Mouse (Mus musculus) limb, embryonic 12.5 days (tissue): Measurements from ENCODE around the gene Gpx4. TPM values are rescaled to one million over a fixed set of nuclear protein-coding genes. Genes with fewer than 3 reads are reported as not detected.

Source experiments
- ATAC-seq: fragments of 200-750 bp; cut with Nextera tagmentation; 2 replicates; pipeline ENCODE4 v1.8.0; 2017; ENCODE audit warnings: low read depth, moderate TSS enrichment; ENCODE audit not compliant: insufficient number of reproducible peaks, insufficient read depth, low FRiP score, low TSS enrichment
- H3K27ac ChIP-seq: fragments of 300-500 bp; sonication (generic); 2 replicates; pipeline ENCODE4 v1.5.1; 2016; ENCODE audit warnings: mild to moderate bottlenecking, moderate library complexity
- H3K27me3 ChIP-seq: fragments of 300-500 bp; sonication (generic); 2 replicates; pipeline ENCODE4 v1.6.1; 2016; ENCODE audit warnings: mild to moderate bottlenecking, moderate library complexity
- H3K36me3 ChIP-seq: fragments of 300-500 bp; sonication (generic); 2 replicates; pipeline ENCODE4 v1.6.1; 2016; ENCODE audit warnings: mild to moderate bottlenecking, moderate library complexity
- H3K4me1 ChIP-seq: fragments of 300-500 bp; sonication (generic); replicated peaks from 2 replicates; pipeline ENCODE4 v1.6.1; 2016
- H3K4me2 ChIP-seq: fragments of 300-500 bp; sonication (generic); 2 replicates; pipeline ENCODE4 v1.6.1; 2016; ENCODE audit warnings: mild to moderate bottlenecking, moderate library complexity
- H3K4me3 ChIP-seq: fragments of 300-500 bp; sonication (generic); replicated peaks from 2 replicates; pipeline ENCODE4 v1.5.1; 2016; ENCODE audit warnings: mild to moderate bottlenecking
- H3K9ac ChIP-seq: fragments of 300-500 bp; sonication (generic); replicated peaks from 2 replicates; pipeline ENCODE4 v1.6.1; 2016; ENCODE audit warnings: mild to moderate bottlenecking, moderate library complexity
- H3K9me3 ChIP-seq: fragments of 300-500 bp; sonication (generic); 2 replicates; pipeline ENCODE4 v1.6.1; 2016; ENCODE audit warnings: mild to moderate bottlenecking, moderate library complexity
- WGBS: fragments of 180-500 bp; shearing (Covaris S2); methylation state at CpG from one replicate; pipeline ENCODE4 v1.1.7; 2016; 5-methylcytosine and 5-hydroxymethylcytosine counted together
- polyA plus RNA-seq: library from polyadenylated mRNA; unstranded; fragments of >200 nt; fragmentation: Nextera tagmentation; extraction: Ambion mirVana; gene quantifications from 2 replicates; pipeline ENCODE4 v1.2.1, GENCODE M21; 2016

The Gpx4 gene
- polyA plus RNA-seq, 1 experiment from 2014 or later = 494 TPM

GRCm38 (mm10) chr10:80094085-80094484 is 47.1 kb downstream of the Gpx4 start:
- 92% methylated on average over 6 of the region's 6 CpGs for WGBS
- Histone ChIP-seq H3K9ac (no peak overlapping the region), H3K4me2 (no peak overlapping the region), H3K4me3 (no peak overlapping the region), H3K9me3 (no peaks in the 10 kb centered on the region), H3K27me3 (no peaks in the 10 kb centered on the region), H3K4me1 (peaks cover 22% of the 10 kb centered on the region), H3K36me3 (peaks cover 6% of the 10 kb centered on the region; the same call in 1 of the 2 replicates), H3K27ac (no peak overlapping the region)
- no peak for ATAC-seq

- Histone ChIP-seq H3K4me2 (no peak overlapping the region), H3K27me3 (no peaks in the 10 kb centered on the region), H3K4me1 (peaks cover 22% of the 10 kb centered on the region), H3K9me3 (no peaks in the 10 kb centered on the region), H3K9ac (no peak overlapping the region), H3K4me3 (no peak overlapping the region), H3K27ac (no peak overlapping the region), H3K36me3 (peaks cover 6% of the 10 kb centered on the region; the same call in 1 of the 2 replicates)
- WGBS = 84% methylated on average over 3 of the region's 3 CpGs
- no peak for ATAC-seq
Observed at GRCm38 (mm10) chr10:80094684-80095083, 47.7 kb downstream of the Gpx4 start.

- WGBS = 84% methylated on average over 5 of the region's 5 CpGs
- H3K9ac ChIP-seq = no peak overlapping the region
- ATAC-seq = no peak
- H3K36me3 ChIP-seq = peaks cover 6% of the 10 kb centered on the region; the same call in 1 of the 2 replicates
- no peak overlapping the region for H3K4me3 ChIP-seq
- H3K27me3 ChIP-seq = no peaks in the 10 kb centered on the region
- H3K4me2 ChIP-seq = no peak overlapping the region
- H3K4me1 ChIP-seq = peaks cover 25% of the 10 kb centered on the region
- H3K9me3 ChIP-seq = no peaks in the 10 kb centered on the region
- no peak overlapping the region for H3K27ac ChIP-seq
Observed at GRCm38 (mm10) chr10:80095547-80095946, 48.6 kb downstream of the Gpx4 start.

GRCm38 (mm10) chr10:80097275-80097674 is 50.3 kb downstream of the Gpx4 start:
- H3K27ac ChIP-seq = peak overlapping the region; percentile 73
- no peaks in the 10 kb centered on the region for H3K9me3 ChIP-seq
- H3K9ac ChIP-seq = peak overlapping the region; percentile 19; the same call in 1 of the 2 replicates
- peak overlapping the region; percentile 13; the same call in 1 of the 2 replicates for H3K4me2 ChIP-seq
- no peak for ATAC-seq
- 14% methylated on average over 7 of the region's 7 CpGs for WGBS
- H3K4me3 ChIP-seq = no peak overlapping the region
- no peaks in the 10 kb centered on the region for H3K36me3 ChIP-seq
- H3K27me3 ChIP-seq = no peaks in the 10 kb centered on the region
- peaks cover 35% of the 10 kb centered on the region for H3K4me1 ChIP-seq

DNA sequence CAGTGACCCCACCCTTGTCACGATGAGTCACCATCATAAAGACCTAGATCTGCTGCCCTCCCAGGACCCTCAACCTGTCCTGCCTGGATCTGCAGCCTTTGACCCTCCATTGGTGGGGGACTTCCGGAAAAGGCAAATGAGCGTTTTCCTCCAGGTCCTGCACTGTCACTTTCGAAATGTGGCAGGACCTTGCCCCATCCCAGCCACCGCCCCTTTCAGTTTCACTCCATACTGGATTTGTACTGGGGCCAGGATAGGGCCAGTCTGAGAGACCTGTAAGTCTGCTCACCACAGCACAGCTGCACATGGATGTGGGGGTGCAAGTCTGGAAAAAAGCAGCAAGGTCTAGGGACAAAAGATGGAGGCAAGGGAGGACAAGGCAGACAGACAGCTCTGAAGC is 51.7 kb downstream of the Gpx4 start:
- H3K27me3 ChIP-seq = no peaks in the 10 kb centered on the region
- 85% methylated on average over 5 of the region's 5 CpGs for WGBS
- no peaks in the 10 kb centered on the region for H3K9me3 ChIP-seq
- H3K9ac ChIP-seq = no peak overlapping the region
- H3K27ac ChIP-seq = peak overlapping the region; percentile 73; the same call in 1 of the 2 replicates
- H3K36me3 ChIP-seq = no peaks in the 10 kb centered on the region
- no peak overlapping the region for H3K4me3 ChIP-seq
- ATAC-seq = no peak
- H3K4me1 ChIP-seq = peaks cover 35% of the 10 kb centered on the region
- H3K4me2 ChIP-seq = no peak overlapping the region

DNA sequence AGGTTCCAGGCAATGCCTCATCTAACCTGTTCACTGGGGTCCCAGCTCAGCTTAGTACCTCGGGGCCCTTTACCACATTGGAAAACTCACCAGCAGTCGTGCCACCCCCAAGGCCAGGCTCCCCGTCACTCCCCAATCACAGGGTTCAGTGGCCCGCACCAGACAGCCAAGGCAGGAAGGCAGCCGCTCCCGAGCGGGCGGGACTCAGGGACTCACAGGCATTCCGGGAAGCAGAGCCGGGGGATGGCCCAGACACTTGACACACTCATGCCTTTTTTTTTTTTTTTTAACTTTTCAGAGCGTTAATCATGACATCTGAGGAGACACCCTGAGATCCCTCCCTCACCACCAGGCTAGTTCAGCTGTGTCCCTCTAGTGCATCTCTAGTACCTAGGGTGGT is 54.0 kb downstream of the Gpx4 start:
- Histone ChIP-seq H3K27ac (no peak overlapping the region), H3K4me2 (peak overlapping the region; percentile 94; the same call in 1 of the 2 replicates), H3K4me3 (peak overlapping the region; percentile 91), H3K9me3 (no peaks in the 10 kb centered on the region), H3K36me3 (no peaks in the 10 kb centered on the region), H3K27me3 (no peaks in the 10 kb centered on the region), H3K9ac (no peak overlapping the region), H3K4me1 (peaks cover 34% of the 10 kb centered on the region)
- ATAC-seq = no peak
- WGBS = 70% methylated on average over 11 of the region's 11 CpGs

GRCm38 (mm10) chr10:80102216-80102915 is 55.4 kb downstream of the Gpx4 start:
- peak overlapping the region; percentile 81 for H3K9ac ChIP-seq
- peaks cover 23% of the 10 kb centered on the region for H3K4me1 ChIP-seq
- H3K27ac ChIP-seq = peak overlapping the region; percentile 59
- H3K9me3 ChIP-seq = no peaks in the 10 kb centered on the region
- peak overlapping the region; percentile 91 for H3K4me3 ChIP-seq
- peak overlapping the region; percentile 94 for H3K4me2 ChIP-seq
- WGBS = under 1% methylated on average over 59 of the region's 59 CpGs
- no peaks in the 10 kb centered on the region for H3K27me3 ChIP-seq
- H3K36me3 ChIP-seq = no peaks in the 10 kb centered on the region
- ATAC-seq = peak; percentile 68

DNA sequence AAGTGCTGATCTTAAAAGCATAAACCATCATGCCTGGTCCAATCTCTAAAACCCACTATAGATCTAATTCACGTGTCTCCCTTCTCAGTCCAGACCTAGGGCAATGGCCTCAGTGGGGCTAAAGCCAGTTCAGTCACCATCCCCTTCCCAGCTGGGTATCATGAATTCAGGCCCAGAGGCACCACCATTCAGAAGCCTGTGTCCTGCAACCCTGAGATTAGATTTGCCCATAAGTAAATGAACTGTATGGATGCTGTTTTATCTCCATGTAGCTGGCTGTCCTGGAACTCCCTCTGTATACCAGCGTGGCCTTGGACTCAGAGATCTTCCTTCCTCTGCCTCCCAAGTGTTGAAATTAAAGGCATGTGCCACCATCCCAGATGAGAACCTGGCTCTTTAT is 56.1 kb downstream of the Gpx4 start:
- H3K27me3 ChIP-seq = no peaks in the 10 kb centered on the region
- H3K9ac ChIP-seq = no peak overlapping the region
- no peaks in the 10 kb centered on the region for H3K9me3 ChIP-seq
- peak overlapping the region; percentile 91 for H3K4me3 ChIP-seq
- H3K4me1 ChIP-seq = peaks cover 17% of the 10 kb centered on the region
- H3K4me2 ChIP-seq = peak overlapping the region; percentile 94; the same call in 1 of the 2 replicates
- H3K36me3 ChIP-seq = no peaks in the 10 kb centered on the region
- H3K27ac ChIP-seq = peak overlapping the region; percentile 59; the same call in 1 of the 2 replicates
- no peak; the same call in 1 of the 2 replicates for ATAC-seq
- WGBS = 87% methylated on average over 2 of the region's 2 CpGs

- WGBS = 76% methylated on average over 3 of the region's 3 CpGs
- Histone ChIP-seq H3K4me3 (no peak overlapping the region), H3K27me3 (no peaks in the 10 kb centered on the region), H3K27ac (no peak overlapping the region), H3K9me3 (no peaks in the 10 kb centered on the region), H3K9ac (no peak overlapping the region), H3K4me1 (peaks cover 13% of the 10 kb centered on the region), H3K36me3 (no peaks in the 10 kb centered on the region), H3K4me2 (no peak overlapping the region)
- ATAC-seq = no peak
Observed at GRCm38 (mm10) chr10:80104181-80104580, 57.2 kb downstream of the Gpx4 start.

GRCm38 (mm10) chr10:80105460-80105859 is 58.5 kb downstream of the Gpx4 start, which contains the start of gene Sbno2:
Gene Sbno2 (minus strand): TSS chr10:80105571.
- H3K4me1 ChIP-seq = peaks cover 10% of the 10 kb centered on the region
- 57% methylated on average over 5 of the region's 5 CpGs for WGBS
- no peak for ATAC-seq
- no peaks in the 10 kb centered on the region for H3K27me3 ChIP-seq
- no peak within 1 kb of the TSS for H3K27ac ChIP-seq
- no peaks in the 10 kb centered on the region for H3K36me3 ChIP-seq
- H3K9me3 ChIP-seq = no peaks in the 10 kb centered on the region
- no peak within 1 kb of the TSS for H3K4me3 ChIP-seq
- H3K4me2 ChIP-seq = no peak within 1 kb of the TSS
- H3K9ac ChIP-seq = no peak within 1 kb of the TSS

GRCm38 (mm10) chr10:80105926-80106325 is 59.0 kb downstream of the Gpx4 start:
- H3K9ac ChIP-seq = no peak overlapping the region
- no peak for ATAC-seq

More at GRCm38 (mm10) chr10:80105926-80106325, 59.0 kb downstream of the Gpx4 start:
- H3K36me3 ChIP-seq = no peaks in the 10 kb centered on the region
- peaks cover 10% of the 10 kb centered on the region for H3K4me1 ChIP-seq
- H3K9me3 ChIP-seq = no peaks in the 10 kb centered on the region
- no peak overlapping the region for H3K4me2 ChIP-seq
- no peak overlapping the region for H3K27ac ChIP-seq
- H3K27me3 ChIP-seq = no peaks in the 10 kb centered on the region
- 66% methylated on average over 5 of the region's 5 CpGs for WGBS
- H3K4me3 ChIP-seq = no peak overlapping the region
